Mouse (Mus musculus) liver, embryonic 16.5 days (tissue): ENCODE results near the gene Mmp20. TPM values are rescaled to one million over a fixed set of nuclear protein-coding genes. Genes with fewer than 3 reads are reported as not detected.

ENCODE experiments used
- ATAC-seq: fragments of 200-750 bp; cut with Nextera tagmentation; 2 replicates; pipeline ENCODE4 v1.8.0; 2017; ENCODE audit warnings: low read depth, mild to moderate bottlenecking, moderate number of reproducible peaks, moderate library complexity
- H3K27ac ChIP-seq: fragments of 300-500 bp; sonication (generic); 2 replicates; pipeline ENCODE4 v1.5.1; 2014; ENCODE audit warnings: mild to moderate bottlenecking, low read length
- H3K27me3 ChIP-seq: fragments of 300-500 bp; sonication (generic); 2 replicates; pipeline ENCODE4 v1.6.1; 2014; ENCODE audit warnings: low read depth, low read length, mixed read lengths; ENCODE audit not compliant: control insufficient read depth, insufficient read depth
- H3K36me3 ChIP-seq: fragments of 300-500 bp; sonication (generic); 2 replicates; pipeline ENCODE4 v1.6.1; 2014; ENCODE audit warnings: mild to moderate bottlenecking; ENCODE audit not compliant: control insufficient read depth, insufficient read depth
- H3K4me1 ChIP-seq: fragments of 300-500 bp; sonication (generic); 2 replicates; pipeline ENCODE4 v1.6.1; 2014; ENCODE audit warnings: low read depth, low read length, mixed read lengths; ENCODE audit not compliant: control insufficient read depth
- H3K4me2 ChIP-seq: fragments of 300-500 bp; sonication (generic); 2 replicates; pipeline ENCODE4 v1.6.1; 2014; ENCODE audit warnings: low read depth, low read length, mixed read lengths
- H3K4me3 ChIP-seq: fragments of 300-500 bp; sonication (generic); 2 replicates; pipeline ENCODE4 v1.5.1; 2014; ENCODE audit warnings: low read depth, mild to moderate bottlenecking, low read length
- H3K9ac ChIP-seq: fragments of 300-500 bp; sonication (generic); 2 replicates; pipeline ENCODE4 v1.6.1; 2014; ENCODE audit warnings: low read depth, low read length
- H3K9me3 ChIP-seq: fragments of 300-500 bp; sonication (generic); replicated peaks from 2 replicates; pipeline ENCODE4 v1.6.1; 2016; ENCODE audit warnings: low read length; ENCODE audit not compliant: control insufficient read depth
- WGBS: fragments of 180-500 bp; shearing (Covaris S2); extraction: QIAGEN DNeasy Blood & Tissue Kit; methylation state at CpG from one replicate; pipeline ENCODE4 v1.1.7; 2014; ENCODE audit not compliant: insufficient replicate concordance; 5-methylcytosine and 5-hydroxymethylcytosine counted together
- polyA plus RNA-seq: library from polyadenylated mRNA; unstranded; fragments of >200 nt; fragmentation: Nextera tagmentation; extraction: Ambion mirVana; gene quantifications from 2 replicates; pipeline ENCODE4 v1.2.1, GENCODE M21; 2015

Mmp20 gene
- polyA plus RNA-seq, 1 experiment from 2014 or later = not detected

DNA sequence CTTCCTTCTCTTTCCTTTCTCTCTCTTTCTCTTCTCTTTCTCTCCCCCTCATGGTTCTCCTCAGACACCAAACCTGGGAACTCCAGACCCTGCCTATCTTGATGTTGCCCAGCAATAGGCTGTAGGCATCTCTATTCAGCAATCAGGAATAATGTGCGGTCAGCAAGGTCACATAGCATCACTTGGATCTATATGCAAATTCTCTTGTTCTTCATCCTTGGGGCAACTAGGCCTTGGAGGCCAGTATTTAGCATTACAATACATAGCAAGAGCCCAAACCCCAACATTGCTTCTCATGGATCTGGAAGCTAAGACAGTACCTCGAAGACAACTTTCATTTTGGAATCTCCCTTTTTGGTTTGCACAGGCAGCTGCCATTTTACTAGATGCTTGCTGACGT, 19.9 kb downstream of the Mmp20 start:
- Histone ChIP-seq H3K27ac (no peak overlapping the region), H3K4me2 (no peak overlapping the region), H3K4me3 (no peak overlapping the region), H3K36me3 (no peaks in the 10 kb centered on the region), H3K9ac (no peak overlapping the region), H3K4me1 (no peaks in the 10 kb centered on the region), H3K9me3 (no peaks in the 10 kb centered on the region), H3K27me3 (no peaks in the 10 kb centered on the region)
- 53% methylated on average over 3 of the region's 3 CpGs for WGBS
- ATAC-seq = no peak

DNA sequence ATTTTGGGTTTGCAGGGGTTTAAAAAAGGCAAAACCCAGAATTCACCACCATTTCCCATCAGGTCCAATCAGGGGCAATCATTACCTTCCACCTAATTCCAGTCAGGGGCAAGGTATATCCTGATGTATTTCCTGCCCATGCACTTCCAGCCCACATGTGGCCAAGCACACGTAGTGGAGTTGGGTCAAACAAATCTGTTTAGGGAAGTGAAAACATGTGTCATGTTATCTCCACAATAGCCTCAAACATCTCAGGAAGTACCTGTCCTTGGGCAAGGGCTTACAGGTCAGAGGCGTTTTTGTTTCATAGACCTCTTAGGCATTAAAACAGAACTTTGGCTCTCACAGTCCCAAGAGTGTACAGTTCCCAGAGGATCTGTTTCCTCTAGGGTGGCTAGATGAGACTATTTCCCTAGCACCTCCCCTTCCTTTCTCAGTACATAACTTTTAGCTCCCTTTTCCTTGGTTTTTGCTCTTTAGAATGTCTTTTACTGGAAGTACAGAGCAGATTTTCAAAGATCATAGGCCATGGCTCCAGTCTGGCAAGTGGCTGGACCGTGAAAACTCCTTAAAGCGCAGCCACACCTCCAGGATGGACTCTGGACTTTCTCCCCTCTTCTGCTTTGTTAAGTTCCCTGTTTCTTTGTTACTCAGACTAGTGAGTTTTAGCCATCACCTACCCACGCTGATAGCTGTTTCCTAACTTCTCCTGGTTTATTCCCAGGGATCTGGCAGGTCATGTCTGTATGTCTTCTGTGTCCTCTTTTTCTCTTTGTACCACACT, 22.6 kb downstream of the Mmp20 start:
- no peak for ATAC-seq
- H3K27ac ChIP-seq = no peak overlapping the region
- H3K4me2 ChIP-seq = no peak overlapping the region
- no peaks in the 10 kb centered on the region for H3K36me3 ChIP-seq
- H3K9ac ChIP-seq = no peak overlapping the region
- no peaks in the 10 kb centered on the region for H3K27me3 ChIP-seq
- H3K9me3 ChIP-seq = no peaks in the 10 kb centered on the region
- no peak overlapping the region for H3K4me3 ChIP-seq
- WGBS = 43% methylated on average over 5 of the region's 5 CpGs
- no peaks in the 10 kb centered on the region for H3K4me1 ChIP-seq

DNA sequence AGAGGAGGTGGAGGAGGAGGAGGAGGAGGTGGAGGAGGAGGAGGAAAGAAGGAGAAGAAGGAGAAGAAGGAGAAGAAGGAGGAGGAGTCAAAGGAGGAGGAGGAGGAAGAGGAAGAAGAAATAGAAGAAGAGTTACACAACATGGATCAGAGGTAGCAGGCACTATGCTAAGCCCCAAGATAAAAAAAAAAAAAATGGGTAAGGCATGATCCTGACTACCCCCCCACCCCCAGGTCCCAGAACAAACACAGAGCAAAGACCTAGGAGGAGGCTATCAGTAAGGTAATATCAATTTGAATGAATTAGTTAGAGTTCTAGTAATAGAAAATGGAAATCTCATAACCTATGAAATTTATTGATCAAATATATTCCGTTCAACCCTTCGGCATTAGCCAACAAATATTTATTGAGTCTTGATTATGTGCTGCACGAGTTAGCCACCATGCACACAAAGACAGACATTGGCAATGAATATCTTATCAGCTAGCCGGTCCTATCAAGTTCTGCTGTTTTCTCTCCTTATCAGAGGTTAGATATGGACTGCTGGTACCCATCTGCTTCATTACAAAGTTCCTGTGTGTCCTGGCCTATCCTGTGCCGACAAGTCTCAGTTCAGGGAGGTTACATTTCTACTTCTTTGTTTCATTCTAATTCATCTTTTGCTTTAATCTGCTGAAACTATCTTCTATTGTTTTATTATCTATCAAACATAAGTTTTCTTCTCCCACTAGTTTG, 24.5 kb downstream of the Mmp20 start:
- Histone ChIP-seq H3K4me1 (no peaks in the 10 kb centered on the region), H3K9me3 (no peaks in the 10 kb centered on the region), H3K4me2 (no peak overlapping the region), H3K27ac (no peak overlapping the region), H3K9ac (no peak overlapping the region), H3K4me3 (no peak overlapping the region), H3K36me3 (no peaks in the 10 kb centered on the region), H3K27me3 (no peaks in the 10 kb centered on the region)
- no peak for ATAC-seq
- WGBS = 51% methylated on average over 5 of the region's 5 CpGs

DNA sequence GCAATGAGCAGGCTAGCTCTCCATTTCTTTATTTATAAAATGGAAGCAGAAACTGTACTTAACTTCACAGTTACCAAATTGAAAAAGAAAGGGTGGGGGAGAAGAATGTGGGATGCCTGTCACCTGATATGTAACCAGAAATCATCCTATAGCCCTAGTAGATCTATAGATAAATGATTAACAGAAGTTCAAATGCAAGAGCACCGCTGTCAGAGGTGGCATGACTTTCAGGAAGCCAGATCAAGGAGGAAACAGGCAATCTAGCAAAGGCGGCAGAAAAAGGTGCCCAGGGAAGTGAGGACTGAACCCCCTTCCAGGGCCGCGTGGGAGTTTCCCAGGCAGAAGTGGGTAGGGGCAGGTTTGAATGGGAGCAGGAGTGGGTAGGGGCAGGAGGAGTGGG, 29.9 kb downstream of the Mmp20 start:
- ATAC-seq = no peak; the same call in 1 of the 2 replicates
- H3K4me2 ChIP-seq = no peak overlapping the region
- H3K27ac ChIP-seq = no peak overlapping the region
- H3K4me3 ChIP-seq = no peak overlapping the region
- no peaks in the 10 kb centered on the region for H3K4me1 ChIP-seq
- H3K36me3 ChIP-seq = no peaks in the 10 kb centered on the region
- 44% methylated on average over 4 of the region's 4 CpGs for WGBS
- no peaks in the 10 kb centered on the region for H3K27me3 ChIP-seq
- H3K9me3 ChIP-seq = no peaks in the 10 kb centered on the region
- no peak overlapping the region for H3K9ac ChIP-seq

DNA sequence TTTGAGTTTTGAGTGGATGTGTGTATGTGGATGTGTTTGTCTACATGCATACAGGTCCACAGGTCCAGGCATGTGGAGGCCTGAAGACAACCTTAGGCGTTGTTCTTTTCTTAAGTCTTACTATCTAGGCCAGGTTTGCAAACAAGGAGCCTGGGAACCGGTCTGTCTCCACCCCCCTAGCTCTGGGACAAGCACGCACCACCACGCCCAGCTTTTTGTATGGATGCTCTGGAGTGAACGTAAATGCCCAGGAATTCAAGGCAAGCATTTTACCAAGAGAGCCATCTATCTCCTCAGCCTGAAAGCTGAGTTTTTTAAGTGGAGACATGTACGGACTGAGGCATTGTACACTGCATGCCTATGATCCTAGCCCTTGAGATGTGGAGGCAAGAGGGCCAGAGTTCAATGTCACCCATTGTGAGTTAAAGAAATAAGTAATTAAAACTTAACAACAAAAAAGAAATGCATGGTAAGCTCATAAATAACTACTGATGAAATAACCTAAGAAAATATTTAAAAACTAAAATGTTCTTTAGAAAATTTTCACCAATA, 31.5 kb downstream of the Mmp20 start:
- Histone ChIP-seq H3K4me3 (no peak overlapping the region), H3K9me3 (no peaks in the 10 kb centered on the region), H3K9ac (no peak overlapping the region), H3K4me1 (no peaks in the 10 kb centered on the region), H3K27ac (no peak overlapping the region), H3K27me3 (no peaks in the 10 kb centered on the region), H3K4me2 (no peak overlapping the region), H3K36me3 (no peaks in the 10 kb centered on the region)
- ATAC-seq = no peak
- 67% methylated on average over 6 of the region's 6 CpGs for WGBS

DNA sequence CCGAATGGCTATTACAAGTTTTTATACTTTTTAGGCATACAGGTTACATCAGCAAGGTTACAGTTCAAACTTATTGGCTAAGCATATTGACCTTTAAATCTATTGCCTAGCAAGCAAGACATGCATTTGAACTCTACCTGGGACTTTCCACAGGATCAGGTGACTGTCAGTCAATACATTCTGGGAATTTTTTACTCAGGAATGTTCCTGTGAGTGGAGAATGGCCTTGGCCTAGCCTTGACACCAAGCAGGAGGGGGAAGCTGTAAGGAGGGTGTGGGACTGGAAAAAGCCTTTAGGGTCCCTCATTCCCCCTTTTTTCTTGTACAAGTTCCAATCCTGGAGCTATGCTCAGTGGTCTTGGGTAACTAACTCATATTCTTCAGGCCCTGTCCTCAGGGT, 33.3 kb downstream of the Mmp20 start:
- Histone ChIP-seq H3K4me2 (no peak overlapping the region), H3K9ac (no peak overlapping the region), H3K4me3 (no peak overlapping the region), H3K27me3 (no peaks in the 10 kb centered on the region), H3K36me3 (no peaks in the 10 kb centered on the region), H3K9me3 (no peaks in the 10 kb centered on the region), H3K27ac (no peak overlapping the region), H3K4me1 (no peaks in the 10 kb centered on the region)
- WGBS = 62% methylated on average over 1 of the region's 1 CpGs
- ATAC-seq = peak; percentile 68

DNA sequence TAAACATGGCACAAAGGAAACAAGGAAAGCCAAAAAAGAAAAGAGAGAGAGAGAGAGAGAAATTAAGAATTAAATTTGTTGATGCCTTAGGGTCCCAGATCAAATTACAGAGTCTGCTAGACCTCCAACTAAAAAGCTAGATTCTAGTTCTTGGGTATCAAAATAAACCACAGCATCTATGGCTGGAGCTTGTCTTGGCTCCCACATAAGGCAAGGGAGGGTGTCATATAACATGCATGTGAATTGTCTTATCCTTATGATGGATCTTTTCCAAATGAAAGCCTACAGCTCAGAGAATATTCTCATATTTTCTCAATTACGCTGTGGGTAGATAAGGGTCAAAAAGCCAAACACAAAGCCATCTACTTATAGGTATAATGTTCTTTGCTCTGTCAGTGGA, 41.6 kb downstream of the Mmp20 start:
- H3K4me1 ChIP-seq = no peaks in the 10 kb centered on the region
- WGBS = 60% methylated on average over 1 of the region's 1 CpGs
- H3K27me3 ChIP-seq = no peaks in the 10 kb centered on the region
- H3K4me3 ChIP-seq = no peak overlapping the region
- no peaks in the 10 kb centered on the region for H3K36me3 ChIP-seq
- H3K9ac ChIP-seq = no peak overlapping the region
- H3K27ac ChIP-seq = no peak overlapping the region
- H3K9me3 ChIP-seq = no peaks in the 10 kb centered on the region
- ATAC-seq = no peak
- H3K4me2 ChIP-seq = no peak overlapping the region

DNA sequence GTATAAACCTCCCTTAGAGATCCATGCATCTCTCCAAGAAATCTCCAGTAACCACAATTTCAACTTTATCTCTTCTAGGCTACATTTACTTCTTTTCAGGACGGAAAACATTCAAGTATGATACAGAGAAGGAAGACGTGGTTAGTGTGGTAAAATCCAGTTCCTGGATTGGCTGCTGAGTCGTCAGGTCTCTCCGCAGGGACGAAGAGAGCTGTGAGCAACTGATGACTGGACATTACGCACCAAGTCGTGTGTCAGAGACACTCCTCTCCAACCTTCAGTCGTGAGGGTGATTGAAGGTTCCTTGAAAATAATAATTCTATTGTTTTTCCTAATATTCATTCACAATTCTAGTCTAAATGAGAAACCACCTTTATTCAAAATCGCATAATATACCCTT, 45.0 kb downstream of the Mmp20 start:
- H3K4me2 ChIP-seq = no peak overlapping the region
- no peaks in the 10 kb centered on the region for H3K4me1 ChIP-seq
- no peaks in the 10 kb centered on the region for H3K36me3 ChIP-seq
- no peaks in the 10 kb centered on the region for H3K9me3 ChIP-seq
- no peaks in the 10 kb centered on the region for H3K27me3 ChIP-seq
- no peak for ATAC-seq
- no peak overlapping the region for H3K4me3 ChIP-seq
- WGBS = 34% methylated on average over 9 of the region's 9 CpGs
- H3K27ac ChIP-seq = no peak overlapping the region
- H3K9ac ChIP-seq = no peak overlapping the region
